Mouse (Mus musculus) cerebellum, adult 2 months (tissue): ENCODE results near the gene Osbpl9.

Experiments
- CTCF ChIP-seq: fragments of 200-500 bp; IDR thresholded peaks from 2 replicates; pipeline ENCODE4 v1.5.1; 2011; ENCODE audit warnings: low read depth, mild to moderate bottlenecking, control low read depth, low read length, moderate library complexity, borderline replicate concordance; ENCODE audit not compliant: insufficient read depth
- POLR2A ChIP-seq: fragments of 200-500 bp; IDR thresholded peaks from 2 replicates; pipeline ENCODE4 v1.6.1; 2011; ENCODE audit warnings: low read length, control low read depth, borderline replicate concordance; ENCODE audit not compliant: insufficient read depth

DNA sequence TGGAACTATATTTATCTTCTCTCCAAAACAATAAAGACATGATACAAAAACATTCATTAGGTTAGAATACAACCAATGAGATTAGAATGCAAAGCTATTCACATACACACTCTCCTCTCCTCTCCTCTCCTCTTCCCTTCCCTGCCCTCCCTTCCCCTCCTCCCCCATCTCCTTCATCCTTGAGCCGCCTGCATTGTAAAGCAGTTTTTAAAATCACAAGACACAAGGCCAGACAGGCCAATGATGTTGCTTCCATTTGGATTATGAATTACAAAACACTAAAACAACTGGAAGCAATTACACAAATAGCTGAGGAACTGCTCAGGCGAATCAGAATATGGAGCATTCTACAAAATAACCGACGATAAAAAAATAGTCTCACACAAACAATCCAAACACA, 28.7 kb downstream of the Osbpl9 start:
- TF ChIP-seq CTCF, result no peak
- no peak for TF ChIP-seq POLR2A
